Mouse (Mus musculus): ENCODE results near the gene Slc7a4.

The Slc7a4 gene

GRCm38 (mm10) chr16:17524156-17524555 is 58.9 kb downstream of the Slc7a4 start:
- no peak for DNase-seq (ENCODE audit: extremely low read depth, low read depth)
